Mouse (Mus musculus): Measurements from ENCODE around the gene Ddx39.
A peak's percentile ranks its signal among the peaks of the same experiment; 100 is the strongest.

Gene Ddx39

DNA sequence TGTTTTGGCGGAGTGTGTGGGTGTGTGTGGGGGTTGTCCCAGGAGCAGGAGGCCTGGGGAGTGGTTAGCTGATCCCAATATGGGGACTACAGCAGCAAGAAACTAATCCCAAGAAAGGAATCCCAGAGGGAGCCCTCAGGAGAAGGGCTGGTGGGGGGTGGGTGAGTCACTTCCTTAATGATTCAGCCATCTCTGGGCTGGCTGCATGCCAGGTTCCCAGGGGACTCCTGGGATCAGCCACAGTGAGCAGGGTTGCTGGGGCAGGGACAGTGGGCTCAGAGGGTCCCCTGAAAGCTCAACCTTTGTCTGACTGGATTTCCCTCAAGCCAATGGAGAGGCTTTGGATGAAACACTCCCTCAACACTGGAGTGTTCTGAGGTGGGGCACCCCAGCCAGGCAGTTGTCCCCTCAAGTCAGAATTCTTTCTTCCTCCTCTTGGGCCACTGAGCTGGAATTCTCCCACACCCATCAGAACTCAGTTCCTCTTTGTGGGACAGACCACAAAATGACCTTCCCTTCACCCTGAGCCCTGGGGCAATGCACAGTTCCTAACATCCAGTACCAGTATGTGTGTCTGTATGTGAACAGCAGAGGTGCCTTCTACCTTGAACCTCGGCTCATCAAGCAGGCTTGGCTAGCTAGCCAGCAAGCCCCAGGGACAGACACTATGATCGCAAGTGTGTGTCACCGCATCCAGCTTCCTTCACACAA is 23.0 kb downstream of the Ddx39 start:
- DNase-seq (ENCODE audit: low spot score): peak; percentile 66

DNA sequence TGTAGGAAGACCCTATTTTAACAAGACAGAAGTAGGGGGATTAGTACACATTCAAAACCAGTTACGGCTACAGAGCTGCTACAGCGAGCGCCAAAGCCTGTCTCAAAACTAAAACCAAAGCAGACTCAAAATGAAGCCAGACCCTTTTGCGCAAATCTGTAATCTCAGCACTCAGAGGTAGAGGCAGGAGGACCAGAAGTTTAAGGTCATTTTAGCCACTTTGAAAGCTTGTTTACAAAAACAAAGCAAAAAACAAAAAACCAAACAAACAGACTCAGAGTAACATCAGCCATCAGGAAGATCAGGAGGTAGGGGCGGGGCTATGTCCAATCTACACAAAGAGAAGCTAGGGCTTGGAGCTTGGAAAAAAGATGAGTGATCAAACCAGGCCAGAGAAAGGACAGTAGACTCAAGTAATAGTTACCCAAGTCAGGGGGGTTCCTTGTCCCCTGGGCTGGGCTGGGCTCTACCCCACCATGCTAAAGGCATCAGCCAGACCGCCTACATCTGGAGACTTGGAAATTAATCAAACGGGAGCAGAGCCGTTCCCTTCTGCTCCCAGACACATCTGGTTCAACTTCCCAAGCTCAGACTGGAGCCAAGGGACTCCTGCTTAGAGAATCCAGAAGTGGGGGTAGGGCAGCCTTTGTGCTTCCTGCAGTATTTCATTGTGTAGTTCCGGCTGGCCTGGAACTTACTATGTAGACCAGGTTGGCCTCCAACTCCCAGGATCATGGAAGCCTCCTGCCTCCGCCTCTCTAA is 24.2 kb downstream of the Ddx39 start:
- DNase-seq (ENCODE audit: low spot score): peak; percentile 82

DNA sequence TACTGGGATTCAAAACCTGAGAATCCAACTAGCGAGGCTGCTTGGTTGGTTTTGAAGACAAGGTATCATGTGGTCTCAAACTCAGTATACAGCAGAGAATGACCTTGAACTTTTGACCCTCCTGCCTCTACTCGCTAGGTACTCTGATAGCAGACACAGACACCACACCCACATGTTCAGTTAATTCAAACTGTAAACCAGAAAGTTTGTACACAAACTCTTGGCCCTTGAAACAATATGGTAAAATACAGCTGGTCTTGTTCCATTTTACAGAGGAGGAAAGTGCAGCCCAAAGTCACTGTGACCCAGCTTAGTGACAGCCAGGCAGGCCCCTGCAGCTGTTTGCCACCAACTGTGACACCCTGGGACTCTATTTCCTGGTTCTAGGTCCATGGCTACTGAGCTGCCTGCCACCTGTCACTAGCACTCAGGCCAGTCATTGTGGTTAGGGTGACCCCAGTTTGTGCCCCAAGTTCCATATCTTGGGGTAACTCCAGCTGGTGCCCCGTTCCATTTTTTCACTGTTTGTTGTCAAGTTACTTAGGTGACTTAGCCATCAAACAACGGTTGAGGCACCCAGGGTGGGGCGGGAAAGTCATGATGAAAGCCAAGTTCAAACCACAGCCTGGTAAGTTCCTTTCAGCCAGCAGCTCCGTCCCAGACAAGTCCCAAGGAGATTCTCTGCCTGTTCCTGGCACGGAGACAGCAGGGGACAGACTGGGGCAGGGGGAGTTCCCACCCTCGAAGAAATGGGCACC is 24.9 kb downstream of the Ddx39 start:
- no peak for DNase-seq (ENCODE audit: low spot score)

DNA sequence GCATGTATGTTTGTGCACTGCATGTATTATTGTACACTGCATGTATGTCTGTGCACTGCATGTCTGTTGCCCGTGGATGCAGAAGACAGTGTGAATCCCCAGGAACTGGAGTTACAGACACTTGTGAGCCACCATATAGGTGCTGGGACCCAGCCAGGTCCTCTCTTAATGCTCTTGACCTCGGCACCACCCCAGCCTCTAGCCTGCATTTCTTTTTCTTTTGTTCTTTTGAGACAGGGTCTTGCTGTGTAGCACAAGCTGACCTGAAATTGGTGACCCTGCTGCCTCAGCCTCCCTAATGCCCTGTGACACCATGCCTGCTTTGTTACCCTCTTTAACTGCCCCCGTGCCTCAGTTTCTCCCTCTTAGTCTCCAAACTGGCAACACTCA is 25.6 kb downstream of the Ddx39 start:
- no peak for DNase-seq (ENCODE audit: low spot score)

DNA sequence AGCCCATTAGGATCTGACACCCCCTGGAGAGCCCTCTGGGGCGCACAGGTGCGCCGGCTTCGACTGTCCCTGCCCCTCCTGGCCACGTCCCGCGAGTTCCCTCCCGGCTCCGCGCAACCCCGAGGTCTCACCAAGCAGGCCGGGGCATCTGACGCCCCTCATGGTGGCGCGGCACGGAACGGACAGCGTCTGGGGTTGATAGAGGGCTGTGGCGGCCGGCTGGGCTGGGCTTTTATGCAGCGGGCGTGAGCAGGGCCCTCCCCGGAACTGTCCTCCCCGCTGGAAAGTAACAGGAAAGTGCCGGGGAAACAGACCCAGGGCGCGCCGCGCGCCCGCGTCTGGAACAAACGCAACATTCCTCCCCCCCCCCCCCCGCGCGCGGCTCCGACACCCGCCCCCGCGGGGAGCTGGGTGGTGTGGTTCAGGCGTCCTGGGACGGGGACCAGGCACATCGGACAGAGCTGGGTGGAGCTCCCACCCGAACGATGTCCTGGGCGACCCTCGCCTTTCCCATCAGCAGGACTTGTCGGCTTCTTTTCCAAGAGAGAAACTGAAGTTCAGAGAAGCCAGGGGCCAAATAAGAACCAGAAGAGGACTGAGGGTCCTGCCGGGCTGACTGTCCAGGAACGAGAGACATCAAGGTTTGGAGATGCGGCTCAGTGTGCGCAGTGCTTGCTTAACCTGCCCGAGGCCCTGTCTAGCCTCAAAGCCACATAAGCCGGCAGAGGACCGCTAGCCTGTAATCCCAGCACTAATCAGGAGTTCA is 26.2 kb downstream of the Ddx39 start, which contains the start of gene Adgre5:
Gene Adgre5 (minus strand): TSS at position 351 of the 766 bp plus-strand sequence.
- DNase-seq (ENCODE audit: low spot score): no peak

DNA sequence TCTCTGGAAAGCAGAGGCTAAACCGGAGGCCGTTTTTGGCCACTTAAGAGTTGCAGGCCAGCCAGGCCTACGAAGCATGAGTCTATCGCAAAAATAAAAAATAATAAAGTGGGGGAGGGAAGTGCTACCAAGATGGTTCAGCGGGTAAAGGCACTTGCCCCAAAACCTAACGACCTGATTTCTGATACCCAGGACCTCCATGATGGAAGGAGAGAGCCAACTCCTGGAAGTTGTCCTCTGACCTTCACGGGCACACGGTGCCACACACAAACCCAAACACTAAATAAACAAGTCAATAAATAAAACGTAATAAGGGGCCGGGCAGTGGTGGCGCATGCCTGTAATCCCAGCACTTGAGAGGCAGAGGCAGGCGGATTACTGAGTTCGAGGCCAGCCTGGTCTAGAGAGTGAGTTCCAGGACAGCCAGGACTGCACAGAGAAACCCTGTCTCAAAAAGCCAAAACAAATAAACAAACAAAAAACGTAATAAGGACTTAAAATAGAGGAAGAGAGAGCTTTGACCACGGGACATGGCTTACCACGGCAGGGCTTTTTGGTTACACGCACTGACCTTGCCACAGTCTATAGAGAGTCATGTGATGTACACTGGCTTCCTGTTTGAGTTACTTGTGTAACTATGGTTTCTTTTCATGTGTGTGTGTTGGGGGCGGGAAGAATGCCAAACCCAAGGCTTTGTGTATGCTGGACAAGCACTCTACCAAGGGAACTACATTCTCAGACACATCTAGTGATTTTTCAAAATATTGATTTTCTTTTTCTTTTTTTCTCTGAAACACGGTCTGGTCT is 27.1 kb downstream of the Ddx39 start:
- no peak for DNase-seq (ENCODE audit: low spot score)

DNA sequence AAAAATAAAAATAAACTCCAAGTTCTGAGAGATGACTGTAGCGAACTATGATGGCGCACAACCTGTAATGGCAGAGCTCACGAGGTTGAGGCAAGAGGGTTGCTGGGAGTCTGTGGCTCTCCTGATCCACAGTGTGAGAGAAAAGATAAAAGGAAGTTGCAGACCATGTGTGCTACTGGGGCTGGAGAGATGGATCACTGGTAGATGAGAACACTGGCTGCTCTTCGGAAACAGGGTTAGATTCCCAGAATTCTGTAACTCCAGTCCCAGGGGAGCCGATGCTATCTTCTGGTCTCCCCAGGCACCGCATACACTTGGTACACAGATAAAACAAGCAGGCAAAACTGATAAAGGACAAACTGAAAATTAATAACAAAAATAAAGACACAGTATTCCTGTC is 28.0 kb downstream of the Ddx39 start:
- DNase-seq (ENCODE audit: low spot score): no peak

DNA sequence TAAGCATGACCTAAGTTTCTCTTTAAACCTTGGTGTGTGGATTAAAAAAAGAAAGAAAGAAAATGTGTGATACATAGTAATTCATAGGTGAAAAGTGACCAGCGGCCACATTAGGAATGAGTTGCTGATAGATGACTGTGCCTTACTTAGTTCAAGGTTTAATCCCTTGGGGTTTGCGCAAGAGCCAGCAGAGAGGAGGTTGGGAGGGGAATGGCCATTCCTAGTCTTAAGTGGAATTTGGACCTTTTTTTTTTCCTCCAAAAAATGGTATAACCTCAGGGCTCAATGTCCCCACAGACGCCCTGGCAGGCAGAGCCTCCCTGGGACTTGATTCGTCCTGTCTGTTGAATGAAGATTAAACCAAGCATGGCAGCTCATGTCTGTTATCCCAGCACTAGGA is 29.1 kb downstream of the Ddx39 start:
- DNase-seq (ENCODE audit: low spot score): peak; percentile 80

DNA sequence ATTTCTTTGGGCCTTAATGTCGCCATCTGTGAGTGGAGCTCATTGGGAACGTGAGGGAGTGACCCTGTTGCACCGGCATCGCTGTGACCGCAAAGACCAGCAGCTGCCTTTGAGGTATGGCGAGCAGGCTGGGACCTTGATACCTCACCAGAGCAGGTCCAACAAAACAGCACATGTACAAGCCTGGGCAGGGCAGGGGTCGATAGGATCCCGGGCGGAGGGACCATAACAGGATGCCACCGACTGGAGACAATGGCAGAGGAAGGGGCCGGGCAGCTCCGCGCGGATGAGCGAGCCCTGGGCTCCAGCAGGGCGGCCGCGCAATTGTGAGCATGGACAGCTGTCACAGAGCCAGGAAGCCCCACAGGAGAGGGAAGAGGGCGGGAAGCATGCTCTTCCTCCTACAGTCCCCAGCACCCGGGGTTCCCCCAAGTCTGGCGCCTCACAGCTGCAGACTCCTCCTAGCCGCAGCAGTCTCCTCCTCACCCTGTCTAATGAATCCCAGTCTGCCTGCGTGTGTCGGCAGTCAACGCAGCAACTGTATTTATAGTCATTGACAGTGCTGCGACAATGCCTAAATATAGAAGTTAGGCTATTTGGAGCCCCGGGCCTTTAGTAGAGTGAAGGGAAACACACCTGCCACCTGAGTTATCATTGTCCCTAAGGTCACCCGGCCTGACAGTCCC is 32.8 kb downstream of the Ddx39 start:
- no peak for DNase-seq (ENCODE audit: low spot score)

DNA sequence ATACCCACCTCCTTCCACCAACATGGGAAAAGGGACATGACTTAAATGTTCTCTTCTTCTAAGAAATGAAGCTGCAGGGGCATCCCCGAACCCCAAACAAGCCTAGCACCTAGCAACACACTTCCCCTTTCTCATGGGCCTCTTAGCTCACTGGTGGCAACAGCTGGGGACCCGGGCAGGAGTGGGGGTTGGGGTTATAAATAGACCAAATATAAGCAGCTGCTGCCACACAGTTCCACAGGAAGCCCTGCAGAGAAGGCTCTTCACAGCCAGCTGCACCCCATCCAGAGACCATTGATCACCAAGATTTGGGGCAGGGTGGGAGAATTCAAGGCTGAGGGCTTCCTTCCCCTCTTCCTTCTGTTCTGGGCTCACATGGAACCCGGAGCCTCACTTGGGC is 33.7 kb downstream of the Ddx39 start:
- no peak for DNase-seq (ENCODE audit: low spot score)

DNA sequence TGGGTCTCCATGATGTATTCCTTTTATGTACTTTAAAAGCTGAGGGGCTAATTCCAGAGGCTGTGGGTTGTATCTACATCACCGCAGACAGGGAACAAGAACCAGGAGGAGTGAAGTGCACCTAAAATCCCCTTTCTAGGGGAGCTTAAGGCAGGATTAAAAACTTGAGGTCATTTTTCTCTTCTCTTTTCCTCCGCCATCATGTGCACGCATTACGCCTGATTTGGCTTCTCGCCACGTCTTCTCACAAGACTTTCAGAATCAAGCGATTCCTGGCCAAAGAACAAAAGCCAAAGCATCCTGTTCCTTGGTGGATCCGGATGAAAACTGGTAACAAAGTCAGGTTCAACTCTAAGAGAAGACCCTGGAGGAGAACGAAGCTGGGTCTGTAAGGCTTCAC is 34.3 kb downstream of the Ddx39 start:
- DNase-seq (ENCODE audit: low spot score): no peak

DNA sequence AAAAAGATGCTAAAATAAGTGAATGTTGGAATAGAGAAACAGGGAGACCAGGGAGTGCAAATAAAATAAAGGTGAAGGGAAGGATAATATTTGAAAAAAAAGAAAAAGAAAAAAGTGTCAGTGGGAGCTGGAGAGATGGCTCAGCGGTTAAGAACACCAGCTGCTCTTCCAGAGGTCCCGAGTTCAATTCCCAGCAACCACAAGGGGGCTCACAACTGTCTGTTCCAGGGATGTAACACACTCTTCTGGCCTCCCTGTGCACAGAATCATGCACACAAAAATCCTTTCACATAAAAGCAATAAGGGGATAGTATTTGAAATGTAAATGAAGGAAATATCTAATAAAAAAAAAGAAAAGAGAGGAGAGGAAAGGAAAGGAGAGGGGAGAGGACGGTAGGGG is 39.2 kb downstream of the Ddx39 start:
- no peak for DNase-seq (ENCODE audit: low spot score)

DNA sequence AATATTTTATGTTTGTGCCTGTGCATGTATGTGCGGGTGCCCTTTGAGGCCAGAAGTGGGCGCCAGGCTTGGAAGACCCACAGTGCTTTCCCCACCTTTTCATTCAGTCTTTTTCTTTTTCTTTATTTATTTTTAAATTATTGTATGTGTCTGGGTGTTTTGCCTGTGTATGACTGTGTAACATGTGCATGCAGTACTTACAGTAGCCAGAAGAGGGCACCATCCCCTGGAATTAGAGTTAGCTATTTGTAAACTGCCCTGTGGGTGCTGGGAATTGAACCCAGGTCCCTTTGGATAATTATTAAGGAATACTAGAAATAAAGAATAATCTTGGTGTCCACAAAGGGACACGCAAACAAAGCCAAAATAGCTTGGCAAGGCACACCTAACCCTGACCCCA is 41.3 kb downstream of the Ddx39 start:
- DNase-seq (ENCODE audit: low spot score): no peak

DNA sequence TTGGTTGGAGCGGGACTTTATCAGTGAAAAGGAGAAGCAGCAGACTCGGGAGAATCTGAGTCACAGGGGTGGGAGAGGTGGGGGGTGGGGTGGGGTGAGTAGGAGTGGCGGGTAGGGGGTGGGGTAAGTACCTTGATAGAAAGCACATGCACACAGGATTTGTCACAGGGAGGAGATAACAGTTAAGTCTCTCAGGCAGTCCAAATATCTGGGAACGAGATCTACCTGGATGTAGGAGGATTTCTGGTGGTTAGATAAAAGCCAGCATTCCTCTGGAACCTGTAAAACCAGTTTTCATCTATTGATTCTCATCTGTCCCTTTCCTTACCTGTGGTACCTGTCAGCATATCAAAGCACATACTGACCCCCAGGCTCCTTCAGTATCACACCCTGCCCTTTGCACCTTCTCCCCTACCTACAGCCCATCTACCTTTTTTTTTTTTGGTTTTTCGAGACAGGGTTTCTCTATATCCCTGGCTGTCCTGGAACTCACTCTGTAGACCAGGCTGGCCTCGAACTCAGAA is 42.2 kb downstream of the Ddx39 start:
- no peak for DNase-seq (ENCODE audit: low spot score)

DNA sequence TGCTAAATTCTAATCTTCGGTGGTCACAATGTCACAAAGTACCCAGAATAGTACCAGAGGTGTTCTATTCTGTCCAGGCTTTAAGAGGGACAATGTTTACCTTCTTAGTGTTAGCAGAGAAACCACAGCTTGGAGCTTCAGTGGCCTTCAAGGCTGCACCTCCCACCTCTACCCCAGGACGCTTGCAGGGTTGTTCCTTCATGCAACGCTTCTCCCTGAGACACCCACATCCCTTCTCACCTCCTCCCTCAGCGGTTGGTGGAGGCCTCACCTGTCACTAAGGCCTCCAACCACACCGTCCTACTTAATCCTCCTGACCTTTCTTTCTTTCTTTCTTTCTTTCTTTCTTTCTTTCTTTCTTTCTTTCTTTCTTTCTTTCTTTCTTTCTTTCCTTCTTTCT is 43.3 kb downstream of the Ddx39 start:
- no peak for DNase-seq (ENCODE audit: low spot score)

DNA sequence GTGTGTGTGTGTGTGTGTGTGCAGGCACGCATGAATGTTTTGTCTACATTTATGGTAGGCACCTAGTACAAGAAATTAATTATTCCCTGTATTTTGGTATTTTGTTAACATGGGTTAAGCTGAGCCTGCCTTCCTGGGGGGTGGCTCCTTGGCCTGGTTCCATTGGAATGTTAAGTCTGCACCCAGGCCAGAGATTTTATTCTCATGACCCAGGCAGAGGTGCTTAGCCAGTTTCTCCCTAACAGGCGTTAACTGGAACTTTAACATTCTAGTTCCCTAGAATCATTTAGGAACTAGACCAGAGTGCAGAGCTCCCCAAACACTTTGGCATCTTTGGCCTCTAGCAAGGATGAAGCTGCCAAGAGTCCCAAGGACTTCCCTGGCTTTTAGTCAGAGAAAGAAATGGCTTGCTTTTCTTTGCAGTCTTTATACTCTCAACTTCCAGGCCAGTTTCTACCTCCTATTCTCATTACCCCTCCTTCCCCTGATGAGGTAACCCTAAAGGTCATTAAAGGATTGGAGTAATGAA is 44.3 kb downstream of the Ddx39 start:
- DNase-seq (ENCODE audit: low spot score): peak; percentile 96

DNA sequence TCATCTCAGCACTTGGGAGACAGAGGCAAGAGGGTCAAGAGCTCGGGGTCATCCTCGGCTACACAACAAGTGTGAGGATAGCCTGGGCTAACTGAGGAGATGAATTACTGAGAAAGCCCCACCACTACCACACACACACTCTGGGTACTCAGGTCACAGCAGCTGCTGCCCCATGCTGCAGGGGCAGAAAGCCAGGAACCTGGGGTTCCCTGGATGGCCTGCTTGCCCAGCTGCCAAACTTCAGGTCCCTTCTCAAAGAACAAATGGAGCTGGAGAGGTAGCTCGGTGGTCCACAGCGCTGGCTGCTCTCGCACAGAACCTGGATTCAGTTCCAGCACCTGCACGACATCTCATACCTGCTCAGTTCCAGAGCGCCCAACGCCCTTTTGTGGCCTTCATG is 49.1 kb downstream of the Ddx39 start:
- no peak for DNase-seq (ENCODE audit: low spot score)

DNA sequence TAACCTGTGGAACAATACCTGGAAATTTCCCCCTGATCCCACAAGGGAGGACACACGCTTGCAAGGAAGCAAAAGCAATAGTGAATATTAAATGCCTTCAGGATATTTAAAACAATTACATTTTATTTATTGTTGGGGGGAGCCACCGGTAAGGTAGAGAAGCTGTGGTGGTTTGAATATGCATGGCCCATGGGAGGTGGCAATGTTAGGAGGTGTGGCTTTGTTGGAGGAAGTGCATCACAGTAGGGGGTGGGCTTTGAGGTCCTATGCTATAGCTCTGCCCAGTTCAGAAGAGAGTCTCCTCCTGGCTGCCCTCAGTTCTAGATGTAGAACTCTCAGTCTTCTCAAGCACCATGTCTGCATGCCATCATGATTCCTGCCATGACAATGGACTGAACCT is 49.7 kb downstream of the Ddx39 start:
- no peak for DNase-seq (ENCODE audit: low spot score)

DNA sequence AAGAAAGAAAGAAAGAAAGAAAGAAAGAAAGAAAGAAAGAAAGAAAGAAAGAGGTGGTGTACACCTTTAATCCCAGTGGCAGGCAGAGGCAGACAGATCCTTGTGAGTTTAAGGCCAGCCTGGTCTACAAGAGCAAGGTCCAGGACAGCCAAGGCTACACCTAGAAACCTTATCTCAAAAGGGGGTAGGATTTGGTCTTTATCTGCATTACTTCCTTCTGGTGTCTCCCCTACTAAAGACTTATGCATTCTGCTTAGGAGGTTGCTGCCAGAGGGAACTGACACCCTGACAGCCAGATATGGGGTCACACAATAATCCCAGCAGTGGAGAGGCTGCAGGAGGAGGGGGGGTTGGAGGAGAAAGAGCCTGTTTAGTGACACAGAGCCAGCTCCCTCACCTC is 50.7 kb downstream of the Ddx39 start:
- no peak for DNase-seq (ENCODE audit: low spot score)

DNA sequence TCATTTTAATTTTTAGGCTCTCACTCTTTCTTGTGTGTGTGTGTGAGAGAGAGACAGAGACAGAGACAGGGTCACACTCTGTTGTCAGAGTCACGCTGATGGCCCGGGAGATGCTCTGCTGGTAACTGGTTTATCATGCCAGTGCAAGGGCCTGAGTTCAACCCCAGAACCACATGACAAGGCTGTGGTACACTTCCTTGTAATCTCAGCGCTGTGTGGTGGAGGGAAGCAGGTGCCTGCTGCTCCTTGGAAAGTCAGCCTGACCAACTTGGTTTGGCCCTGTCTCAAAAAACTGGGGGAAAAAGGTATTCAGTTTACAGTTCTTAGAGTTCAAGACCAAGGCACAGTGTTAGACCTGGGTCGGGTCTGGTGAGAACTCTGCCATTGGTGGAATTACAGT is 52.5 kb downstream of the Ddx39 start:
- DNase-seq (ENCODE audit: low spot score): no peak
